Mouse (Mus musculus) layer of hippocampus, adult 9-10 months (tissue): ENCODE results near the gene Ccdc144b.

Experiments
- DNase-seq: peaks from one replicate; pipeline ENCODE4 v3.0.0; 2022; ENCODE audit warnings: low spot score

Gene Ccdc144b

GRCm38 (mm10) chr3:36053447-36053846 lies at the start of gene Ccdc144b:
TSS of gene Ccdc144b (minus strand) at chr3:36053547.
- DNase-seq = no peak

- DNase-seq = no peak
Measured at GRCm38 (mm10) chr3:36095371-36095770, 42.0 kb upstream of the Ccdc144b start.

- DNase-seq = no peak
Measured at GRCm38 (mm10) chr3:36087591-36087990, 34.2 kb upstream of the Ccdc144b start.

- no peak for DNase-seq
Measured at GRCm38 (mm10) chr3:36085394-36085793, 32.0 kb upstream of the Ccdc144b start.

GRCm38 (mm10) chr3:36083381-36083780 lies 30.0 kb upstream of the Ccdc144b start:
- no peak for DNase-seq

GRCm38 (mm10) chr3:36082843-36083242 lies 29.5 kb upstream of the Ccdc144b start:
- DNase-seq = no peak

GRCm38 (mm10) chr3:36080741-36081140 lies 27.4 kb upstream of the Ccdc144b start:
- no peak for DNase-seq

GRCm38 (mm10) chr3:36079886-36080285 lies 26.5 kb upstream of the Ccdc144b start:
- no peak for DNase-seq

- no peak for DNase-seq
Measured at GRCm38 (mm10) chr3:36077386-36077785, 24.0 kb upstream of the Ccdc144b start.

- DNase-seq = no peak
Measured at GRCm38 (mm10) chr3:36075466-36075865, 22.1 kb upstream of the Ccdc144b start.

- DNase-seq = no peak
Measured at GRCm38 (mm10) chr3:36074231-36074630, 20.9 kb upstream of the Ccdc144b start.

- DNase-seq = no peak
Measured at GRCm38 (mm10) chr3:36071047-36071446, 17.7 kb upstream of the Ccdc144b start.

GRCm38 (mm10) chr3:36070436-36070835 lies 17.1 kb upstream of the Ccdc144b start:
- no peak for DNase-seq

GRCm38 (mm10) chr3:36067731-36068130 lies 14.4 kb upstream of the Ccdc144b start:
- DNase-seq = no peak

- peak; percentile 79 for DNase-seq
Measured at GRCm38 (mm10) chr3:36065843-36066651, 12.7 kb upstream of the Ccdc144b start, which contains the start of gene Acad9. TSS of gene Acad9 (plus strand) at chr3:36065979.

GRCm38 (mm10) chr3:36065166-36065565 lies 11.8 kb upstream of the Ccdc144b start:
- DNase-seq = no peak

GRCm38 (mm10) chr3:36064592-36065061 lies 11.3 kb upstream of the Ccdc144b start:
- no peak for DNase-seq

GRCm38 (mm10) chr3:36060096-36060850 lies 6.9 kb upstream of the Ccdc144b start:
- DNase-seq = peak; percentile 22

- DNase-seq = no peak
Measured at GRCm38 (mm10) chr3:36049106-36049505, 4.2 kb downstream of the Ccdc144b start.

- DNase-seq = no peak
Measured at GRCm38 (mm10) chr3:36045086-36045485, 8.3 kb downstream of the Ccdc144b start.

- no peak for DNase-seq
Measured at GRCm38 (mm10) chr3:36044520-36044919, 8.8 kb downstream of the Ccdc144b start.

- DNase-seq = no peak
Measured at GRCm38 (mm10) chr3:36031740-36032510, 21.4 kb downstream of the Ccdc144b start.
